Mouse (Mus musculus): ENCODE results near the gene Tcn2.

DNA sequence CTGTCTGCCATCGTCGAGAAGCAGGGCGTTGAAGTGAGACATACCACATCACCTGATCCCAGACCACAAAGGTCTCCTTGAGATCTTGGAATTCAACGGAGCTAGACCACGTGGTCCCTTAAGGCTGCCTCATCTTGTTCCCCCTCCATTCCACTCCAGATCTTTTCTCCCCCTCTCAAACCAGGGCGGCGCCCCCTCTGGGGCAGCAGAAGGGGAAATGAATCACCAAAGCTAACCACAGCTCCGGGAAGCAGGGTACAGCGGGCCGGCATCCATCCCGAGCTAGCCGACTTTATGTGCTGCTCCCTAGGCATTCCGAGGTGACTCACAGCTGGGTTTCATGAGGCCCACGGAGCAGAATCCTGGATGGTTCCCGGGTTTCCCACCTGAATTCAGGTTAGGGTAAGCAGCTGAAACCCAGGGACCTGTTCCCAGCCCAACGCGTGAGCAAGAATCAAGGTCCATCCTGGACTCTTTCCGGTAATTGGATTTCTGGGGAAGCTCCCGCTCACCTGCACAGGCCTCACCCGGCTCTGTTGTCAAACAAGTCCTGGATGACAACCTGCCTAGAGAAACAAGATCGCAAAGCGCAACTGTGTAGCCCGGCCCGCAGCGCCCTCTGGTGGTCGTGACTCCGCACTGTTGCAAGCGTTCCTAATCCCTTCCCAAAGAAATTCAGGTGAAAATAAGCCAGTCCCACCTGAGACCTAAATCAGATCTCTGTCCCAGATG lies 17.7 kb downstream of the Tcn2 start, which contains the start of gene Slc35e4:
- TF ChIP-seq CTCF (conservative IDR thresholded peaks at IDR 0.05; ENCODE audit: low read length) (peak; percentile 89), POU5F1 (IDR thresholded peaks at IDR 0.05; ENCODE audit: borderline replicate concordance, low read length) (no peak), NANOG (IDR thresholded peaks at IDR 0.05; ENCODE audit: borderline replicate concordance, low read length) (no peak)

All from E14TG2a.4 (cell line).